Mouse (Mus musculus) embryo, embryonic 11.5 days (tissue): ENCODE results near the gene Tmem268.

Source experiments
- DNase-seq: peaks from one replicate; pipeline ENCODE4 v3.0.0-alpha.2; 2012; ENCODE audit warnings: low read depth, low spot score

The Tmem268 gene

DNA sequence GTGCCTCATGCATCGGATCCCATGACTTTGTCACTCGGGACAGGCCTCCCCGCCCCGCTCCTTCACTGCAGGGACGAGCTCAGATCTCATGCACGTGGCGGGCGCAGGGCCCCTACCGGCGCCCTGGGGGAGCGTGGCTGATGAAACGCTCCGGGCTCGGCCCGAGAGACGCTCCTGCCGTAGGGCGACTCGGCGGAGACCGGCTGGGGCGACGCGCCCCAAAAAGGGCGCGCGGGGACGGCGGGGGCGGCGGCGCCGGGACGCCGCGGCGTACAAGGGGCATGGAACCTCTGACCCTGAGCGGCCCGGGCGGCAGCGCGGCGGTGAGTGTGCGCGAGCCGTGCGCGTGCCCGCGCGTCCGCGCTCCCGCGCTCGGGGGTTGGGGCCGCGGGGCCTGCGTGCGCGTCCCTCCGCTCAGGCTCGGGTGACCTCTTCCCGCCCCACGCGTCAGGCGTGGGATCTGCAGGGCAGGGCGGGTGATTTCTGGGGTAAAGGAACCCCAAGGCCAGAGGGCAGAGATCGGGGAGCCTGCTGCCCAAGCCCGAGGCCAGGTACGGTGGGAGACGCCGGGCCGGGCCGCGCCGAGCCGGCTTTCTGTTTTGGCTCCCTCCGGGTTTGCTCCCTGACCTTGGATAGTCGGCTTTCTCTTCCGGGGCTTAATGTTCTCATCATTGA lies at the start of gene Tmem268:
Gene Tmem268 (plus strand): TSS at position 375 of the 675 bp plus-strand sequence.
- DNase-seq: peak; percentile 63

GRCm38 (mm10) chr4:63512921-63513320 lies 45.7 kb upstream of the Tmem268 start:
- DNase-seq: no peak

GRCm38 (mm10) chr4:63514454-63514984 lies 44.1 kb upstream of the Tmem268 start:
- no peak for DNase-seq

GRCm38 (mm10) chr4:63515021-63515420 lies 43.6 kb upstream of the Tmem268 start:
- DNase-seq: no peak

GRCm38 (mm10) chr4:63521813-63522419 lies 36.7 kb upstream of the Tmem268 start:
- DNase-seq: no peak

DNA sequence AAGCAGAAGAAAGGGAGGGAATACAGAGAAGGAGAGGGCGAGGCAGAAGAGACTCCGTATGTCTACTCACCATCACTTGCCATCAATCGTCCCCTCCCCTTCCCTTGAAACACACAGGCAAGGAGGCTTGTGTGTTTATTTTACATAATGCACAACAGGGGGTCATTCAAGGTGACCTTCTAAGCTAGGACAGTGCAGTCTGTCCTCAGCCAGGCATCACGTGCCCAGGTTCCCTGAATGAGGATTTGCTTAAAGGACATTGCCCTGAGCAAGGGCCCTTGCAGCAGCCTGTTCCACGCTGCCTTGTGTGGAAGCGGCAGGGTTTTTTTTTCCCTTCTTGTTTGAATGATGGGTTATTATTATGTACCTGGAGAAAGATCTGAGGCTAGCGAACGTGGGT lies 33.1 kb upstream of the Tmem268 start:
- DNase-seq: no peak

GRCm38 (mm10) chr4:63528946-63529345 lies 29.6 kb upstream of the Tmem268 start:
- no peak for DNase-seq

- DNase-seq: no peak
Measured at GRCm38 (mm10) chr4:63530409-63530808, 28.2 kb upstream of the Tmem268 start.

GRCm38 (mm10) chr4:63537602-63538001 lies 21.0 kb upstream of the Tmem268 start:
- no peak for DNase-seq

GRCm38 (mm10) chr4:63542209-63542608 lies 16.4 kb upstream of the Tmem268 start:
- DNase-seq: no peak

- no peak for DNase-seq
Measured at GRCm38 (mm10) chr4:63543746-63544493, 14.7 kb upstream of the Tmem268 start.

DNA sequence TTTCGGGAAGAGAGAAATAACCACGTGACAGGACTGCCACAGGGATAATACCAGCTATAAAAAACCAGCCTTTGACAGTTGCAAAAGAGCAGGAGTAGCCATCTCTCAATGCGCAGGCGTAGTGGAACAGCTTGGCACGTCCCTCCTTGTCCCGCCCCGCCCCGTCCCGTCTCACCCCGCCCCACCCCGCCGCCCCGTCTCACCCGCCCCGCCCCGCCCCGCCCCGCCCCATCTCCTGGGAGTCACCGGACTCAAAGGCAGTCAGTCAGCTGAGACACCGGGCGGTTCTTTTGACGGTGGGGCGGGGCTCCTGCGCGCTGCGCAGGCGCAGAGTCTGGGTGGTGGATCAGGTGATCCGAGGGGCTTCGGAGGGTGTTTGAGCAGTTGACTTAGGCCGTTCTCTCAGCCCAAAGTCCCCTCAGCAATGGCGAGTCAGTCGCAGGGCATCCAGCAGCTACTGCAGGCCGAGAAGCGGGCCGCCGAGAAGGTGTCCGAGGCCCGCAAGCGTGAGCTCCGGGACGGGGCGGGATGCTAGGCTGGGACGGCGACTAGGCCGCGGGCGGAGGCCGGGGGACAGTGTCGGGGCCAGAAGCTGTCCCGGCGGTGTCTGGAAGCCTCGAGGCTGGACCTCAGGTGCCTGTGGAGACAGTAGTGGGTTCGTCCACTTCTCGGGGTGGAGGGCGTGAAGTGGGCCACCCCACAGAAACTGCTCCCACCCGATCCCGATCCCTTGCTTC lies 13.9 kb upstream of the Tmem268 start, which contains the start of gene Atp6v1g1:
Gene Atp6v1g1 (plus strand): TSS at position 279 of the 737 bp plus-strand sequence.
- peak; percentile 94 for DNase-seq

- DNase-seq: no peak
Measured at GRCm38 (mm10) chr4:63545231-63545958, 13.2 kb upstream of the Tmem268 start.

DNA sequence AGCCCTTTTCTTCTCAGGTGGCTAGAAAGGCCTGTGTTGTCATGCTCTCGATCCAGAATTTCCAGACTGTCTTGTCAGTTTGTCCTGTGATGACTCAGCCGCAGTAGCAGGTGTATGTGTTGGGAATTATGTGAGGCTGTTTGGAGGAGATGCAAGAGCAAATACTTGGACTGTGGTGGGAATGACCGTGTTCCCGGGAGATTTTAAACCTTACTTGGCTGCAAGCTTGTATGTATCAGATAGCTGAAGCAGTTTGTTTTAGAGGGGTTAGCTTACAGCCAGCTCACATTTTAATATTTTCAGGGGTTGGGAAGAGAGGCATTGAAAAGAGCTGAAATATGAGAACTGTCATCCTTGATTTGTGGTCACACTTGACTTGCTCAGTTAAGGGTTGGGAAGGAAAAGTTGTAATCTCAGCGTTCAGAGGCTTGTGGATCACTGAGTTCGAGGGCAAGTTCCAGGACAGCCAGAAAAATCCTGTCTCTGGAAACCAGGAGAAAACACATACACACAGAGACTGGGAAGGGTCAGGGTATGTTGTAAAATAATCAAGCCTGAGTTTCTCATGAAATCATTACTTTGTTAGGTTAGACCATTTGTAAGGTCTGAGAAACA lies 12.0 kb upstream of the Tmem268 start:
- DNase-seq: no peak

DNA sequence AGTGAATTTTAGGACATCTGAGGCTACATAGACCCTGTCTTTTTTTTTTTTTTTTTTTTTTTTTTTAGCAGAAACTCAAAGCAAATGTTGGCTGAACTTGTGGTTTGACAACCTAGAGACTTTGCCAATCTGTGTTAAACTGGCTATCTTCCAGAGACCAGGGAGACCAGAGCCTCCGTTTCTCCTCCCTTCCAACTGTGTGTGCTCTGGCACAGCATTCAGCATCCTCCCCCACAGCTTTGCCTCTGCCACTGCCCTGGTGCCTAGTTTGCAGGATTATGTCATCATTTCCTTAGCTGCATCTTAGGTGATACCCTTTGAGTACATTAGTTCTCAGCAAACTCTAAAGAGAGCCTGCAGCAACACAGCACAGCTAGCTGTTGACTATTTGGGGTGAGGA lies 10.8 kb upstream of the Tmem268 start:
- no peak for DNase-seq

DNA sequence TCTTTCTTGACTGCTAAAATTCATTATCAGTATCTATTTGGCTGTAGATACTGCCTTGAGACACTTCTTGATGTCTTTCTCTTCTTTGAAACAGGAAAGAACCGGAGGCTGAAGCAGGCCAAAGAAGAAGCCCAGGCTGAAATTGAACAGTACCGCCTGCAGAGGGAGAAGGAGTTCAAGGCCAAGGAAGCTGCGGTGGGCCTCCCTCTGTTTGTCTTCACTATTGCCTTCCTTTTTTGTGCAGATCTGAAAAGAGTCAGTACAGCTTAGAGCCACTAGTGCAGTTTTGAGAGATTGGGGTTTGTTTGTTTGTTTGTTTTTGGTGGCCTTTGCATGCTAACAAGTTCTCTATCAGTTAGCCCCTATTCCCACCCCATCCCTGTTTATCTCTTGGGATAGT lies 10.1 kb upstream of the Tmem268 start:
- no peak for DNase-seq

DNA sequence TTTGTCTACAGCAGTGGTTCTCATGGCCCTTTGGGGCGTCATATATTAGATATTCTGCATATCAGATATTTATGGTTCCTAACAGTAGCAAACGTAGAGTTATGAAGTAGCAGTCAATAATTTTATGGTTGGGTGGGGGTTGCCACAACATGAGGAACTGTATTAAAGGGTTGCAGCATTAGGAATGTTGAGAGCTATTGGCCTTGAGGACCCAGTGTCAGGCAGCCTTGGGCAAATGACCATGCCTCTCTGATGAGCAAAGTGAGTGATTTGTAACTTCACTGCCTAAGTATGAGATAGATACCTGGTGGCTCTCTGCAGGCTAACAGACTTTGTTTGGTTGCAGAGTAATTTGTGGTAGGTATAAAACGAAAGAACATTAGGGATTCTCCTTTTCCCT lies 7.7 kb upstream of the Tmem268 start:
- no peak for DNase-seq

GRCm38 (mm10) chr4:63552865-63553264 lies 5.7 kb upstream of the Tmem268 start:
- no peak for DNase-seq

- DNase-seq: no peak
Measured at GRCm38 (mm10) chr4:63553789-63554576, 4.6 kb upstream of the Tmem268 start.

DNA sequence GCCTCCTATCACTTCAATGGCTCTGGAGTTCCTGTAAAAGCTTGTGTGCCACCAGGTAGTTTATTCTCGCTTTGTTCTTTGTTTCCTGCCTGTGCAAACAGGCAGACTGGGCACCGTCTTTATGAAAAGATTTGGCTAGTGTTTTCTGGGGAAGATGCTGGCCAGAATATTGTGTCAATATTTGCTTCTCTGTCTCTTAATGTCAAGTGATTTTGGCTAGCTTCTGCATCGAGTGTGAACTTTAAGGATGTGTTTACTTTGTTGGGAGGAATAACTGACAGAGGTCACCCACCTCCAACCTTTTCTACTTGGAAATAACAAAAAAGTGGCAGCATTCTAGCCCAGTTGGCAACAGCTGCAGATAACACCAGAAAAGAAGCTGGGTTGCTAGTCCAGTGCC lies 4.0 kb upstream of the Tmem268 start:
- DNase-seq: no peak
